Mouse (Mus musculus): Measurements from ENCODE around the gene C530008M17Rik.

DNA sequence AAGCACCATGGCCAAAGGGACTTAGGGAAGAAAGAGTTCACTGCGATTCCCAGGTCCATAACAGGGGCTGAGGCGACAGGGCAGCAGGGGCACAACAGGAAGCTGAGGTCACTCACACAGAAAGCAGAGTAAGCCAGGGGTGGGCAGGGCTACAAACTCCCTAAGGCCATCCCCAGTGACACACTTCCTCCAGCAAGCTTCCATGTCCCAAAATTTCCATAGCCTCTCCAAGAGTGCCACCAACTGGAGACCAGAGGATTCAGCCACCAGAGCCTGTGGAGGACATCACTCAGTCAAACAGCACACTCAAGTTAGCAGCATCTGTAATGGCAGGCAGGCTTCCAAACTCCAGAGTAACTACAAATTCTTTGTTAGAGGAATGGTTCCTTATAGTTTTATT is 20.7 kb upstream of the C530008M17Rik start:
- TF ChIP-seq CTCF (IDR thresholded peaks at IDR 0.05; ENCODE audit: borderline replicate concordance, insufficient read depth, low read depth, low read length), result no peak
- no peak for TF ChIP-seq POLR2A (IDR thresholded peaks at IDR 0.05; ENCODE audit: borderline replicate concordance, insufficient read depth, low read length)

Data from cerebellum, adult 2 months (tissue).